Mouse (Mus musculus) liver, embryonic 14.5 days (tissue): ENCODE measurements around the gene Mrps27.

Experiments
- CTCF ChIP-seq: IDR thresholded peaks from 2 replicates; pipeline ENCODE4 v1.5.1; 2016; ENCODE audit warnings: antibody characterized with exemption, low read depth, control low read depth
- EP300 ChIP-seq: IDR thresholded peaks from 2 replicates; pipeline ENCODE4 v1.6.1; 2016; ENCODE audit warnings: antibody characterized with exemption, low read depth

GRCm38 (mm10) chr13:99414352-99414742 lies 69.8 kb downstream of the Mrps27 start:
- no peak for TF ChIP-seq CTCF
- no peak for TF ChIP-seq EP300
